Mouse (Mus musculus): ENCODE data around the gene Car6.

DNA sequence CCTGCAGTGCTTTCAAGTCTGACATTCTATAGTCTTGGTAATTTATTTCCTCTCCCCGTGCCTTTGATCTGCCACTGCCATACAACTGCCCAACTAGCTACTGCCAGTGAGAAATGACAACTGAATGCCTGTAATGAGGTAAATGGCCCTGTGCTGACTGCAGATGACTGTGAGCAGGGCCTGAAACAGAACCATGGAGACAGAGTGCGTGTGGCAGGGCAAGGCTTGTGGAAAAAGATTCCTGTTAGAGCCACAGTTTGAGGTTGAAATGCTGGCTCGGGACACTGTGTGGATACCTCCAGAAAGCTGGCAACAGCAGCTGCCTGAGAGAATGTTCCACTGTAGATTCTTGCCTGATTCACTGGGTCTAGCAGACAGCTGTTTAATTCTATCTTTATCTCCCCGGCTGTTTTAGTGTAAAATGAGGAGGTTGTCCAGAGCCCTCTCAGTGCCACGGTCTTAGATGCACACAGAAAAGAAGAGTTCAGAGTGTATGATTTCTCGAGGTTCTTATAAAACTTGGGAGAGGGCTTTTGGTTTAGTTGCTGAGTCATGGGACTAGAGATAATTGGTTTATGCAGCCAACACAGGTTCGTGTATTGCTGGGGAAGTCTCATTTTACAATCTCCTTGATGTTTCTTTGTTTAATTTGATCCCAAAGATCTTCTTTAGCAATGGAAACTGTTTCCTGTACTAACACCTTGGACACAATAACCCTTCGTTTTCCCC lies 33.6 kb upstream of the Car6 start:
- TF ChIP-seq CTCF (IDR thresholded peaks at IDR 0.05; ENCODE audit: low read depth) (no peak), EP300 (IDR thresholded peaks at IDR 0.05; ENCODE audit: low read depth) (no peak)
